Mouse (Mus musculus): ENCODE data around the gene Zzef1. TPM values are rescaled to one million over a fixed set of nuclear protein-coding genes. Genes with fewer than 3 reads are reported as not detected.

Gene Zzef1
- polyA plus RNA-seq, 1 experiment, result 8.7 TPM

DNA sequence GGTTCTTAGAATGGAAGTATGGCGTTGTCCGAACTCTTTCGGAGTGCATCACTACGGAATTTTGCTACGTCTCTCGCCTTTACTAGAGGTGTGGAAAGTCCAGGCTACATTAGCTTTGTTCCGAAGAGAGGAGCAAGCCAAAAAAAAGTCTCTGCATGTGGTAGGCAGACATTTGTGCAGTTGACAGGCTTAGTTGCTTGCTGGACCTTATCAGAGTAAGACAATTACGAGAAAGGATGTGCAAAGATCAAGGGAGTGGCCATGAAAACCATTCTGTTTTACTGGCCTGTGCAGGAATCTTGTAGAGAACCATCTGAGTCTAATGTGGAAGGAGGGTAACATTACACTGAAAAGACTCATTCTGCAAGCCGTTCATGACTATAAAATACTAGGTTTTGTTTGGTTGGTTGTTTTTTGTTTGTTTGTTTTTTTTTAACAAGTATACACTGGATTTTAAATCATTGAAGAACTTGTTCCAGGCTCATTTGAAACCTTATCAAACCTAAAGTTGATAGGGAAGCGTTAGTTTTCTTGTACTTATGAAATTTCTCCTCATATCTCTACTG lies 830 bp downstream of the Zzef1 start:
- no peak for TF ChIP-seq GATA1 (IDR thresholded peaks at IDR 0.05; ENCODE audit: low read length)

DNA sequence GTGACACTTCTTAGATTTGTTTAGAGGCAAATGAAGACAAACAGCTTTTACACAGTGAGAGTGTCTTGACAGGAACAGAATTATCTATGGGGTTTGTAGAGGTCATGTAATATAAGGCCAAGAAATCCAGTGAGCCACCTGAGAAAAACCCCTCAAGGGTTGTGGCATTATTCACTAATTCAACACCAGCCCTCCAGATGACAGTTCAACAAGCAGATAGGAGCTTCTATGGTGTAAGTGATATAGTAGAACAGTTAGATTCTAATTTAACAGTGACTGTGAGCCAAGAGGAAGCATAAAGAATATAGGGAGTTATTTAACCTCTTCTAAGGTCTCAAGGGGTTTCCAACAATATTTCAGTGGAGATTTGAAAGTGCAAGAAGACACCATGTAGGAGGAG lies 2.1 kb downstream of the Zzef1 start:
- TF ChIP-seq GATA1 (IDR thresholded peaks at IDR 0.05; ENCODE audit: low read length), result no peak

DNA sequence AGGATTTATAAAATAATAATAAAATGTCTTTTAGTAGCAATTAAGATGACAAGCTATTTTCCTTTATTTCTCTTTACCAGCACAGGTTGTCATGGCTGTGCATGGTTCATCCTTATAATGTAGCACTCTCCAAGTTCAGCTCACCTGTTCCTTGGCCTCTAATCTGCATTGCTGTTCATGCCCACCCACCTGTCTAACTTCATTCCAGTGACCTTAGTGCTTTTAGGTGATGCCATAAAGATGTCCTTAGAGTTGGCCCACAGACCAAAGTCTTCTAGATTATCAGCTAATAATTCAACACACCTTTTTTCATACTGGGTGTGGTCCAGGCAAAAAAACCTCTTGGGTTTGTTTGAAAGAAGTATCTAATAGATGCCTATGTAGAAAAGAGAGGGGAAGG lies 5.2 kb downstream of the Zzef1 start:
- no peak for TF ChIP-seq GATA1 (IDR thresholded peaks at IDR 0.05; ENCODE audit: low read length)

DNA sequence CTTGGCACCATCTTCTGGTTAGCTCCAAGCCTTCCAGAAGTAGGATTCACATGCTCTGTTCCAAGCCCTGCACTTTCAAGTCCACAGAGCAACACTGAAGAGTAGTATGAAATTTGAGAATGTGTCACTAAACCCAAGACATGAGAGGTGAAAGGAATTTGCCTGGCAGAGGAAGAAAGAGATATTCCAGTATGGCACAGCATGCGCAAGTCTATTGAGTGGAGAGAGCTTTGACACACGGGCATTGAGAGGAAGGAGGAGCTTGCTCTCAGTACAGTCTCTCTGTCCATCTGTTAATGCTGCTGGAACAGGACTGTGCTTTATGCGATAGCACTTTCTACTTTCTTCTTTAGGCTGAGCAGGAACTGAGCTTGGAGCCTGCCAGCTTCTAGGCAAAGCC lies 7.0 kb downstream of the Zzef1 start:
- TF ChIP-seq GATA1 (IDR thresholded peaks at IDR 0.05; ENCODE audit: low read length), result no peak

DNA sequence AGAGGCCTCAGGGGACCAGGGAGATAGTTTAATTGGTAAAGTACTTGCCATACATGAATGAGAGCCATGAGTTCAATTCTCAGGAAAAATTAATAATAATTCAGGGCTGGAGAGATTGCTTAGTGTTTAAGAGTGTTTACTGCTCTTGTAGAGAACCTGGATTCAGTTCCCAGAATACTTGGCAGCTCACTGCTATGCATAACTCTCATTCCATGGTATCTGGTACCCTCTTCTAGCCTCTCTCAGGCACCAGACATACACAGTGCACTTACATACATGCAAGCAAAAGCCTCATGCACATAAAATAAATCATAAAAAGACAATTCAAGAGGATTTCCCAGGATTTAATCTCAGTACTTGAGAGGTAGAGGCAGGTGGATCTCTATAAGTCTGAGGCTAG lies 8.6 kb downstream of the Zzef1 start:
- TF ChIP-seq GATA1 (IDR thresholded peaks at IDR 0.05; ENCODE audit: low read length), result no peak

DNA sequence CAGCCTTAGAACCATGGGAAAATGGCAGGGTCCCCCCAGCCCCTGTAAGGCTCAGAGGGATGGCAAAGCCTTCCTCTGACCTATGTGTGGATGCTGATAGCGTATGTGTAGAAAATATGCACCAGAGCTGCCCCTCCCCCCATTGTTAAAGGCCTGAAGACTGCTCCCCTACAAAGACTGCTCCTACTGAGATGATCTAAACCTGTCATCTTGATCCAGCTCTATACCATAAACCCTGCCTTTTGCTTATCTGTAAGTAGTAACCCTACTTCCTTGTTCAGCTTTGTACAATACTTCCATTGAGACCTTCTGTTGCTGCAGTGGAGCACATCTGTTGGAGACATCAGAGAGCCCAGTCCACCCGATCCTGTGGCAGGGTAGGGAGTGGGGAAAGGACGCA lies 9.2 kb downstream of the Zzef1 start:
- TF ChIP-seq GATA1 (IDR thresholded peaks at IDR 0.05; ENCODE audit: low read length), result no peak

DNA sequence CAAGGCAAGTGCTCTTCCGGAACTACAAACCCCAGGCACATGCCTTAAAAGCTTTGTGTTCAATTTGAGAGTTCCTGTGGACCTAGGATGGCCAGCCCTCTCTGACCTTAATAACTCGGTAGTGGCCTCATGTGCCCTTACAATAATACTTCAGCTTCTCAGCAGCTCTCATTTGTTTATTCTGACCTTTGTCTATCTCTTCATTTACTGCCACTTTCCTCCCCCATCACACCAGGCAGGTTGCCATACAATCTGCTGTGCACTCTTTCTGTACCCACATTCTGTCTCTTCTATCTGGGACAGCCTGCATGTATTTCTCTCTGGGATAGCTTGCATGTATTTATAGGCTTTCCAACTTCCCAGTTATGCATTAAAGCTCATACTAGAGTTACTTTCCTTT lies 10.5 kb downstream of the Zzef1 start:
- no peak for TF ChIP-seq GATA1 (IDR thresholded peaks at IDR 0.05; ENCODE audit: low read length)

DNA sequence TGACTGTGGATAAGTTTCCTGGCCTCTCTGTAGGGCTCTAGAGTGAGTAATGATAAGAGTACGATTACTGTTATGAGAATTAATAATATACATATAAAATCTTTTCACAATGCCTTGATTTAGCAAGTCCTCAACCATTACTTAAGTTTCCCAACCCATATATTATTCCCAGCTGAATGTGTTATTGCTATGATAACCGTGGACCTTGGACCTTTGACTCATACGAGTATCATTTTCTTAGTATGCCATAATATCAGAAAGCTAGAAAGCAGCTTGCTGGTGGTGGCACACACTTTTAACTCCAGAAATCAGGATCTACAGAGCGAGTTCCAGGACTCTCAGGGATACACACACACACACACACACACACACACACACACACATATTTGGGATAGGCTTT lies 12.0 kb downstream of the Zzef1 start:
- no peak for TF ChIP-seq GATA1 (IDR thresholded peaks at IDR 0.05; ENCODE audit: low read length)

DNA sequence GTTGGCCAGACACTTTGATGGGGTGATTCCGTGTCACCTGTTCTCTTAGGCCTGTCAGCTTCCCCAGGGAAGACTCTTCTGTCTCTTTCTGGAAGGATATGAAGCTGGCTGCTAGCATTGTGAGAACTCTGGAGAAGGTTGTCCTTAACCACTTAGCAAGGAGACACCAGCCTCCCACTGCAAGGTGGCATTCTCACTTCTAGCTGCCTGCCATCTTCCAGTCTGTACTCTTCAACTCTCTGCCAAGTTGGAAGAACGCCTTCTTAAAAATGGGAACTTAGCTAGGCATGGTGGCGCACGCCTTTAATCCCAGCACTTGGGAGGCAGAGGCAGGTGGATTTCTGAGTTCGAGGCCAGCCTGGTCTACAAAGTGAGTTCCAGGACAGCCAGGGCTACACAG lies 17.7 kb downstream of the Zzef1 start:
- TF ChIP-seq GATA1 (IDR thresholded peaks at IDR 0.05; ENCODE audit: low read length), result no peak

DNA sequence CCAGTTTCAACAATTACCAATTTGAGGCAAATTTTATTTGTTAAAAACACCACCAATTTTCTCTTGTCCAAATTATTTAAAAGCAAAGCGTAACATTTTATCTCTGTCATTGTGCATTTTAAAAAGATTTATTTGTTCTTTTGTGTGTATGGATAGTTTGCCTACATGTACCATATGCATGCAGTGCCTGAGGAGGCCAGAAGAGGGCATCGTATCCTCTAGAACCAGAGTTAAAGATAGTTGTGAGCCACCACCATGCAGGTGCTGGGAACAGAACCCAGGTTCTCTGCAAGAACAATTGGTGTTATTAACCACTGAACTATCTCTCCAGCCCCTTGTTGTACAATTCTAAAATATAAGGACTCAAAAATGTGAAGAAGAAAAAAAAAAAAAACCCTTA lies 18.2 kb downstream of the Zzef1 start:
- TF ChIP-seq GATA1 (IDR thresholded peaks at IDR 0.05; ENCODE audit: low read length), result no peak

DNA sequence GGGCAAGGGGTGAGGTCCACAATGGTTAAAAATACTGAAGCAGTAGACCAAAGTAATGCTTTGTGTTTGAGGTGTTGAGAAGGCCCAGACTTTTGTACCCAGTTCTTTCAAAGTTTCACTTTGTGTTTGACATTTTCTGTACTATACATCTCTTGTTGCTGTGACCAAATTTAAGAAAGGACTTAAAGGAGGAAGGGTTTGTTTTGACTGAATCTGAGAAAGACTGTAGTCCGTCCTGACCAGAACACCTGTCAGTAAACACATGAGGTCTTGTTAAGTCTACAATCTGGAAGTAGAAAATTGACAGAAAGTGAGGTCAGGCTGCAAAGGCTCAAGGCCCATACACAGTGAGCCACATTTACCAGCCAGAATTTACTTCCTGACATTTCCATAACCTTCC lies 20.8 kb downstream of the Zzef1 start:
- no peak for TF ChIP-seq GATA1 (IDR thresholded peaks at IDR 0.05; ENCODE audit: low read length)

DNA sequence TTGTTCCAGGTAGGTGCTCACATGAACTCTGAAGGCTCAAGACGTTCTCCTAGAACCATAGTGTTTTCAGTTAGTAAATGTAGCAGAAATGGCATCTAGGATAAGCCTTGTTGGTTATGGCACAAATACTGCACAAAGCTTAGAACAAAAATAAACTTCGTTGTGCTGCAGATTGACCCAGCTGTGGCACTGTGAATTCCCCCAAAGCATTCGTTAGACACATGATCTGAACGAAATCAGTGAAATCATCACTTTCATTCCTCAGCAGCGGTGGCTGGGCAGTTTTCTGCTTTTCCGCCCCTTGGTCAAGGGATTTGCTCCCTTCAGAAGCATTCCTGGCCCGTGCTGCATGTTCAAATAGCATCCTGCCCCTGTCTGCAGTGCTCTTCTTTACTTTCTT lies 22.0 kb downstream of the Zzef1 start:
- TF ChIP-seq GATA1 (IDR thresholded peaks at IDR 0.05; ENCODE audit: low read length), result no peak

DNA sequence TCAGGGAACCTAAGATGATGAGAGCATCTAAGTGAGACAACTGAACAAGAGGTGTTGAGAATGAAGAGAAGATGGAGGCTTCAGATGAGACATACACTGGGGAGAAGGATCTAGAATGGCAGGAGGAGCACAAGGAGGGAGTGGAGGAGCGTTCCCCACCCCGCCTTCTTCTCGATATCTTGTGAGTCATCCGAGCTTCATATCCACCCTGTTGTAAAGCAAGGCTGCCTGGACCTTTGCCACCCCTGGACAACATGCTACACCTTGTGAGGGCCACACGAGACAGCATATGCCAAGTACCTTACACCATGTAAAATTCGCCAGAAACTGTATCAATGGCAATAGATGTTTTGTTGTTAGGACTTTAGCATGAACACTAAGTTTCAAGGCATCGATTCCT lies 25.0 kb downstream of the Zzef1 start:
- no peak for TF ChIP-seq GATA1 (IDR thresholded peaks at IDR 0.05; ENCODE audit: low read length)

DNA sequence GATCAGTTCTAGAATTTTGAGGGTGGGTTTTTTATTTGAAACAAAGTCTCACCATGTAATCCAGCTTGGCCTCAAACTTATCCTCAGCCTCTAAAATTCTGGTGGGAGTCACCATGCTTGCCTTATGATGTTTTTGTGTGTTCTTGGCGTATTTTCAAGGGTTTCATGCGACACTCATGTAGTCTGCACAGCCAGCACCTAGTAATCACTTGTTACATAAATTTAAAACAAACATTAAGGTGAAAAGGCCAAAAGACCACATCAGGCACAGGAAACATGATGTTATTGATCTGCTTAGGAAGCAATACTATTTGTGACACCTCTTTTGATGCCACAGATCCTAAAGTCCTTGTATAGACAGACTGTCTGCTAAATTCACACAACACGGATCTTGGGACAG lies 33.8 kb downstream of the Zzef1 start:
- TF ChIP-seq GATA1 (IDR thresholded peaks at IDR 0.05; ENCODE audit: low read length), result no peak

DNA sequence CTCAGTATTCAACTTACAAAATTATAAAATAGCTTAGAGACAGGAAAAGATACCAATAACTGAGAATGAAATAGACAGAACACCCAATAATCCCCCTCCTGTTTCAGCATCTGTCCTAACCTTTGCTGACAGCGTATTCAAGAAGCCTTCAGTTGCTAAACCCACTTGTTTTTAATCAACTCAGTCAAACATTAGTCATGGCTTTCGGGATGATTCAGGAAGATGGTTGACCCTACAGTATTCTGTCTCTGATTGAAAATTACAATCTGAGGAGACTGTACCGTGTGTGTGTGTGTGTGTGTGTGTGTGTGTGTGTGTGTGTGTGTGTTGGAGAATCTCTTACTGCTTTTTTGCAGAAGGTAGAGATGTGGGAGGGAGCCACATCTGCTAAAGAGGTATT lies 46.7 kb downstream of the Zzef1 start:
- no peak for TF ChIP-seq GATA1 (IDR thresholded peaks at IDR 0.05; ENCODE audit: low read length)

DNA sequence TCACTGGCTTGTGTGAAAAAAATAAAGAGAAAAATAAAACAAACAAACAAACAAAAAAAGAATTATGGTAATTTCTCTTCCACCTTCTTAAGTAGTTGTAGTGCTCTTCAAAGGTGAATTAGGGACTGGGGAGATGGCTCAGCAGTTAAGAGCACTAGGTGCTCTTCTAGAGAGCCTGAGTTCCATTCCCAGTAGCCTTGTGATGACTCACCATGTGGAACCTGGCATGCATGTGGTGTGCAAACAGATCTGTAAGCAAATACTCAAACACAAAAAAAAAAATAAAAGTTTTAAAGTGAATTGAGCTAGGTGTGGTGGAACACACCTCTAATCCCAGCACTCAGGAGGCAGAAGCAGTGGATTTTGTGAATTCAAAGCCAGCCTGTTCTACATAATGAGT lies 47.5 kb downstream of the Zzef1 start:
- TF ChIP-seq GATA1 (IDR thresholded peaks at IDR 0.05; ENCODE audit: low read length), result no peak

DNA sequence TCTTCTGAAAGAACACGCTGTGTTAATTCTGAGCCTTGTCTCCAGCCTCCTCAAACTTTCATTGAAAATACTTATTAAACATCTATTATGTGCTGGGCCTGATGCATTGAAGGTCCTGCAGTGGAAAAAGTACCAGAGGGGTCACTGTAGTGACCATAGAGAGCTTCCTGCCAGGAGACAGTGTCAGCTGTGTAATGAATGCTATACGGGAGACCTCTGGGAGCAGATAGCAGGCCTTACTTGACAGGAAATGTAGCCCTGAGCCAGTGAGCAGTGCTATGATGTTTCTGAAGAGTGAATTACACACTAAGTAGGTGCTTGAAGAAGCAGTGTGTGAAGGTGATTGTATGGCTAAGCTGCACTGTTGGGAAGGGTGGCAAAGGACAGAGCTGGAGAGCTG lies 49.5 kb downstream of the Zzef1 start:
- TF ChIP-seq GATA1 (IDR thresholded peaks at IDR 0.05; ENCODE audit: low read length), result no peak

DNA sequence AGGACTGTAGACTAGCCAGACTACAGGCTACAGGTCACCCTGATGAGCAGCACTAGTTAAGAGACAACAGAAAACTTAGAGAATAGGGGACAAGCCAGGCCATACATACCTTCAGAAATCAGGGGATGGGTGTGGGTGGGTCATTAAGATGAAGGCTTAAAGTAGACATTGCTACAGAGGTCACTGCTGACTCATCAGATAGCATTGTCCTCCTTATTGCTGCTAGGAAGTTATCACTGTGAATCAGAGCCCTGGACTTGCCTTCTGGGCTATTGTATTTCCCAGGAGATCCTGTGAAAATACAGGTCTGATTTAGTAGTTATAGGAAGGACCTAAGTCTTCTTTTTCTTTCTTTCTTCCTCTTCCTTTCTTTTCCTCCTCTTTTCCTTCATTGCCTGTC lies 50.7 kb downstream of the Zzef1 start:
- no peak for TF ChIP-seq GATA1 (IDR thresholded peaks at IDR 0.05; ENCODE audit: low read length)

All from G1E-ER4 (cell line).